Mouse (Mus musculus) forebrain, embryonic 11.5 days (tissue): ENCODE results near the gene Tcl1b5. TPM values are rescaled to one million over a fixed set of nuclear protein-coding genes. Genes with fewer than 3 reads are reported as not detected.
"Not testable (repeated sequence)": the region's sequence is repeated elsewhere in the genome, so short reads cannot be mapped to it uniquely, and the experiment has no call there.

ENCODE experiments used
- ATAC-seq: fragments of 200-750 bp; cut with Nextera tagmentation; replicated peaks from 2 replicates; pipeline ENCODE4 v1.8.0; 2017; ENCODE audit warnings: moderate TSS enrichment; ENCODE audit not compliant: low FRiP score
- DNase-seq: peaks from one replicate; pipeline ENCODE4 v3.0.0-alpha.2; 2017; ENCODE audit warnings: low spot score
- H3K27ac ChIP-seq: fragments of 300-500 bp; sonication (generic); 2 replicates; pipeline ENCODE4 v1.5.1; 2014; ENCODE audit warnings: low read depth, low read length
- H3K27me3 ChIP-seq: fragments of 300-500 bp; sonication (generic); 2 replicates; pipeline ENCODE4 v1.6.1; 2014; ENCODE audit warnings: mild to moderate bottlenecking, low read length, mixed read lengths; ENCODE audit not compliant: control insufficient read depth, insufficient read depth
- H3K36me3 ChIP-seq: fragments of 300-500 bp; sonication (generic); 2 replicates; pipeline ENCODE4 v1.6.1; 2014; ENCODE audit warnings: mild to moderate bottlenecking, low read length, moderate library complexity, mixed read lengths; ENCODE audit not compliant: control insufficient read depth, insufficient read depth
- H3K4me1 ChIP-seq: fragments of 300-500 bp; sonication (generic); replicated peaks from 2 replicates; pipeline ENCODE4 v1.6.1; 2014; ENCODE audit warnings: low read length, mixed read lengths; ENCODE audit not compliant: control insufficient read depth, insufficient read depth
- H3K4me2 ChIP-seq: fragments of 300-500 bp; sonication (generic); 2 replicates; pipeline ENCODE4 v1.6.1; 2014; ENCODE audit warnings: low read depth, mild to moderate bottlenecking, low read length, moderate library complexity, mixed read lengths; ENCODE audit not compliant: severe bottlenecking
- H3K4me3 ChIP-seq: fragments of 300-500 bp; sonication (generic); 2 replicates; pipeline ENCODE4 v1.5.1; 2014; ENCODE audit warnings: low read depth, low read length
- H3K9ac ChIP-seq: fragments of 300-500 bp; sonication (generic); 2 replicates; pipeline ENCODE4 v1.6.1; 2014; ENCODE audit warnings: low read length
- H3K9me3 ChIP-seq: fragments of 300-500 bp; sonication (generic); 2 replicates; pipeline ENCODE4 v1.6.1; 2016; ENCODE audit warnings: low read length, mixed read lengths; ENCODE audit not compliant: control insufficient read depth
- WGBS: fragments of 180-500 bp; shearing (Covaris S2); extraction: QIAGEN DNeasy Blood & Tissue Kit; methylation state at CpG from one replicate; pipeline ENCODE4 v1.1.7; 2014; 5-methylcytosine and 5-hydroxymethylcytosine counted together
- polyA plus RNA-seq: library from polyadenylated mRNA; unstranded; fragments of >200 nt; fragmentation: Nextera tagmentation; extraction: Ambion mirVana; gene quantifications from 2 replicates; pipeline ENCODE4 v1.2.1, GENCODE M21; 2014

Tcl1b5 gene
- polyA plus RNA-seq = not detected in 2 replicates

GRCm38 (mm10) chr12:105176044-105176443, at the start of gene Tcl1b5:
Gene Tcl1b5, plus strand, starts transcription at chr12:105176344.
- H3K27ac ChIP-seq, ATAC-seq, H3K36me3 ChIP-seq, H3K4me3 ChIP-seq, H3K4me2 ChIP-seq, H3K27me3 ChIP-seq, H3K9me3 ChIP-seq, DNase-seq, H3K4me1 ChIP-seq, H3K9ac ChIP-seq: not testable (repeated sequence)
- WGBS = 72% methylated on average over 3 of the region's 3 CpGs

- no peak for DNase-seq
- ATAC-seq = no peak
- H3K4me2 ChIP-seq = no peak overlapping the region
- no peaks in the 10 kb centered on the region for H3K9me3 ChIP-seq
- no peaks in the 10 kb centered on the region for H3K27me3 ChIP-seq
- 48% methylated on average over 4 of the region's 4 CpGs for WGBS
- H3K4me1 ChIP-seq = no peaks in the 10 kb centered on the region
- no peak overlapping the region for H3K27ac ChIP-seq
- H3K9ac ChIP-seq = no peak overlapping the region
- H3K4me3 ChIP-seq = no peak overlapping the region
- H3K36me3 ChIP-seq = no peaks in the 10 kb centered on the region
These were observed 49.6 kb upstream of the Tcl1b5 start for GRCm38 (mm10) chr12:105126516-105126915.

GRCm38 (mm10) chr12:105127607-105128006, 48.5 kb upstream of the Tcl1b5 start:
- H3K9me3 ChIP-seq = no peaks in the 10 kb centered on the region
- no peak for ATAC-seq
- no peak overlapping the region for H3K4me3 ChIP-seq
- H3K27me3 ChIP-seq = no peaks in the 10 kb centered on the region
- H3K36me3 ChIP-seq = no peaks in the 10 kb centered on the region
- no peak overlapping the region for H3K27ac ChIP-seq
- whole genome bisulfite sequencing = 84% methylated on average over 2 of the region's 2 CpGs
- H3K4me2 ChIP-seq = no peak overlapping the region
- H3K4me1 ChIP-seq = no peaks in the 10 kb centered on the region
- DNase-seq = no peak
- no peak overlapping the region for H3K9ac ChIP-seq

GRCm38 (mm10) chr12:105129494-105130205, 46.5 kb upstream of the Tcl1b5 start:
- not testable (repeated sequence) for DNase-seq, H3K4me2 ChIP-seq, H3K27me3 ChIP-seq, H3K4me1 ChIP-seq, H3K27ac ChIP-seq, H3K4me3 ChIP-seq, ATAC-seq, H3K9me3 ChIP-seq, H3K9ac ChIP-seq, H3K36me3 ChIP-seq
- WGBS = 63% methylated on average over 3 of the region's 3 CpGs

- WGBS = 77% methylated on average over 2 of the region's 2 CpGs
- not testable (repeated sequence) for H3K9ac ChIP-seq, H3K9me3 ChIP-seq, H3K4me3 ChIP-seq, H3K4me2 ChIP-seq, H3K27me3 ChIP-seq, H3K27ac ChIP-seq, DNase-seq, ATAC-seq, H3K4me1 ChIP-seq, H3K36me3 ChIP-seq
These were observed 42.0 kb upstream of the Tcl1b5 start for GRCm38 (mm10) chr12:105134167-105134566.

- H3K4me3 ChIP-seq, H3K4me2 ChIP-seq, ATAC-seq, H3K4me1 ChIP-seq, H3K36me3 ChIP-seq, H3K9me3 ChIP-seq, H3K27me3 ChIP-seq, DNase-seq, H3K9ac ChIP-seq, H3K27ac ChIP-seq: not testable (repeated sequence)
- WGBS = 87% methylated on average over 4 of the region's 4 CpGs
These were observed 41.3 kb upstream of the Tcl1b5 start for GRCm38 (mm10) chr12:105134826-105135225.

- WGBS = 88% methylated on average over 1 of the region's 1 CpGs
- DNase-seq, H3K27ac ChIP-seq, H3K9ac ChIP-seq, ATAC-seq, H3K4me3 ChIP-seq, H3K9me3 ChIP-seq, H3K4me2 ChIP-seq, H3K4me1 ChIP-seq, H3K36me3 ChIP-seq, H3K27me3 ChIP-seq: not testable (repeated sequence)
These were observed 38.4 kb upstream of the Tcl1b5 start for GRCm38 (mm10) chr12:105137729-105138128.

- H3K4me1 ChIP-seq = no peaks in the 10 kb centered on the region
- H3K4me2 ChIP-seq = no peak overlapping the region
- H3K9ac ChIP-seq = no peak overlapping the region
- H3K4me3 ChIP-seq = no peak overlapping the region
- no peak overlapping the region for H3K27ac ChIP-seq
- no peak for ATAC-seq
- H3K27me3 ChIP-seq = no peaks in the 10 kb centered on the region
- DNase-seq = no peak
- 91% methylated on average over 3 of the region's 3 CpGs for WGBS
- no peaks in the 10 kb centered on the region for H3K36me3 ChIP-seq
- no peaks in the 10 kb centered on the region for H3K9me3 ChIP-seq
These were observed 33.0 kb upstream of the Tcl1b5 start for GRCm38 (mm10) chr12:105143096-105143495.

GRCm38 (mm10) chr12:105144928-105145327, 31.2 kb upstream of the Tcl1b5 start:
- not testable (repeated sequence) for H3K4me1 ChIP-seq, H3K9ac ChIP-seq, H3K4me3 ChIP-seq, H3K4me2 ChIP-seq, DNase-seq, H3K27me3 ChIP-seq, H3K36me3 ChIP-seq, H3K9me3 ChIP-seq, ATAC-seq, H3K27ac ChIP-seq
- 60% methylated on average over 1 of the region's 1 CpGs for WGBS
